Mouse (Mus musculus) limb, embryonic 10.5 days (tissue): ENCODE measurements at regions not wholly inside any gene's neighbourhood (a gene's known extent, or its start where the extent isn't known, plus 50 kb on each side); places are given as distances from the start of the nearest gene placed in this dataset. TPM values are rescaled to one million over a fixed set of nuclear protein-coding genes. Genes with fewer than 3 reads are reported as not detected.

ENCODE experiments used
- DNase-seq: peaks from one replicate; pipeline ENCODE4 v3.0.0-alpha.2; 2017; ENCODE audit warnings: low spot score
- H3K27ac ChIP-seq: fragments of 300-500 bp; sonication (generic); 2 replicates; pipeline ENCODE4 v1.5.1; 2016; ENCODE audit warnings: mild to moderate bottlenecking
- H3K27me3 ChIP-seq: fragments of 300-500 bp; sonication (generic); 2 replicates; pipeline ENCODE4 v1.6.1; 2016; ENCODE audit warnings: low read depth, mild to moderate bottlenecking; ENCODE audit not compliant: poor library complexity, severe bottlenecking
- H3K36me3 ChIP-seq: fragments of 300-500 bp; sonication (generic); 2 replicates; pipeline ENCODE4 v1.6.1; 2016; ENCODE audit warnings: mild to moderate bottlenecking, moderate library complexity
- H3K4me1 ChIP-seq: fragments of 300-500 bp; sonication (generic); 2 replicates; pipeline ENCODE4 v1.6.1; 2016
- H3K4me3 ChIP-seq: fragments of 300-500 bp; sonication (generic); 2 replicates; pipeline ENCODE4 v1.5.1; 2016; ENCODE audit warnings: mild to moderate bottlenecking, moderate library complexity
- H3K9me3 ChIP-seq: fragments of 300-500 bp; sonication (generic); replicated peaks from 2 replicates; pipeline ENCODE4 v1.6.1; 2016; ENCODE audit warnings: mild to moderate bottlenecking
- WGBS: fragments of 180-500 bp; shearing (Covaris S2); methylation state at CpG from one replicate; pipeline ENCODE4 v1.1.7; 2016; 5-methylcytosine and 5-hydroxymethylcytosine counted together
- microRNA counts: library from miRNA; unstranded; fragments of <30 nt; microRNA quantifications from one replicate; lab custom pipeline; 2017
- microRNA-seq: library from miRNA; unstranded; fragments of <30 nt; microRNA quantifications from one replicate; pipeline ENCODE4, GENCODE M21; 2017

- DNase-seq: no peak
- Histone ChIP-seq H3K36me3 (no peaks in the 10 kb centered on the region), H3K4me3 (no peak overlapping the region), H3K4me1 (peaks cover 11% of the 10 kb centered on the region), H3K27ac (no peak overlapping the region), H3K27me3 (no peaks in the 10 kb centered on the region), H3K9me3 (no peaks in the 10 kb centered on the region)
Measured at GRCm38 (mm10) chr8:64317815-64318214, 111.7 kb upstream of the Tll1 start.

GRCm38 (mm10) chr8:64307995-64308394 lies 101.9 kb upstream of the Tll1 start:
- Histone ChIP-seq H3K9me3 (no peaks in the 10 kb centered on the region), H3K4me3 (no peak overlapping the region), H3K27ac (no peak overlapping the region), H3K27me3 (no peaks in the 10 kb centered on the region), H3K4me1 (no peaks in the 10 kb centered on the region), H3K36me3 (no peaks in the 10 kb centered on the region)
- 97% methylated on average over 1 of the region's 1 CpGs for WGBS
- no peak for DNase-seq

GRCm38 (mm10) chr8:64282806-64283205 lies 76.7 kb upstream of the Tll1 start:
- H3K4me3 ChIP-seq: no peak overlapping the region
- H3K27me3 ChIP-seq: no peaks in the 10 kb centered on the region
- H3K36me3 ChIP-seq: no peaks in the 10 kb centered on the region
- no peaks in the 10 kb centered on the region for H3K4me1 ChIP-seq
- WGBS: 92% methylated on average over 6 of the region's 6 CpGs
- no peak overlapping the region for H3K27ac ChIP-seq
- H3K9me3 ChIP-seq: no peaks in the 10 kb centered on the region
- no peak for DNase-seq

GRCm38 (mm10) chr8:64281598-64281997 lies 75.5 kb upstream of the Tll1 start:
- H3K27me3 ChIP-seq: no peaks in the 10 kb centered on the region
- H3K9me3 ChIP-seq: no peaks in the 10 kb centered on the region
- H3K4me3 ChIP-seq: no peak overlapping the region
- no peaks in the 10 kb centered on the region for H3K4me1 ChIP-seq
- no peaks in the 10 kb centered on the region for H3K36me3 ChIP-seq
- 80% methylated on average over 3 of the region's 3 CpGs for WGBS
- DNase-seq: no peak
- H3K27ac ChIP-seq: no peak overlapping the region

GRCm38 (mm10) chr8:64280391-64280790 lies 74.3 kb upstream of the Tll1 start:
- H3K27me3 ChIP-seq: no peaks in the 10 kb centered on the region
- DNase-seq: no peak
- no peak overlapping the region for H3K4me3 ChIP-seq
- no peaks in the 10 kb centered on the region for H3K36me3 ChIP-seq
- no peak overlapping the region for H3K27ac ChIP-seq
- H3K9me3 ChIP-seq: no peaks in the 10 kb centered on the region
- no peaks in the 10 kb centered on the region for H3K4me1 ChIP-seq

GRCm38 (mm10) chr8:64276058-64276457 lies 70.0 kb upstream of the Tll1 start:
- Histone ChIP-seq H3K27ac (no peak overlapping the region), H3K36me3 (no peaks in the 10 kb centered on the region), H3K4me3 (no peak overlapping the region), H3K27me3 (no peaks in the 10 kb centered on the region), H3K4me1 (no peaks in the 10 kb centered on the region), H3K9me3 (no peaks in the 10 kb centered on the region)
- 73% methylated on average over 6 of the region's 6 CpGs for WGBS
- DNase-seq: no peak

- H3K36me3 ChIP-seq: no peaks in the 10 kb centered on the region
- no peak for DNase-seq
- no peaks in the 10 kb centered on the region for H3K27me3 ChIP-seq
- H3K9me3 ChIP-seq: no peaks in the 10 kb centered on the region
- H3K4me1 ChIP-seq: no peaks in the 10 kb centered on the region
- H3K27ac ChIP-seq: no peak overlapping the region
- no peak overlapping the region for H3K4me3 ChIP-seq
- WGBS: 67% methylated on average over 6 of the region's 6 CpGs
Measured at GRCm38 (mm10) chr8:64265304-64265945, 59.4 kb upstream of the Tll1 start.

MicroRNAs in the stretch of these regions (microRNA counts, 519-probe panel; counts per million panel counts)
- microRNA mmu-miR-710 (lab: Ali Mortazavi, UCI): 684 counts per million, percentile 72 among the panel's probes with 10 or more counts

Small RNA genes in the stretch of these regions (microRNA-seq; reads per million reads assigned to microRNA genes)
- not detected for gene Mir710
